Mouse (Mus musculus): ENCODE measurements around the gene Stxbp4.

The Stxbp4 gene

GRCm38 (mm10) chr11:90464046-90464595, 173.8 kb downstream of the Stxbp4 start:
- DNase-seq (ENCODE audit: low spot score) = no peak

- no peak for DNase-seq (ENCODE audit: low spot score)
These were observed 177.4 kb downstream of the Stxbp4 start for GRCm38 (mm10) chr11:90460458-90460857.

GRCm38 (mm10) chr11:90452134-90452533, 185.8 kb downstream of the Stxbp4 start:
- DNase-seq (ENCODE audit: low spot score) = no peak

GRCm38 (mm10) chr11:90451506-90451905, 186.4 kb downstream of the Stxbp4 start:
- no peak for DNase-seq (ENCODE audit: low spot score)

GRCm38 (mm10) chr11:90442462-90442861, 195.4 kb downstream of the Stxbp4 start:
- no peak for DNase-seq (ENCODE audit: low spot score)

GRCm38 (mm10) chr11:90440851-90441250, 197.0 kb downstream of the Stxbp4 start:
- no peak for DNase-seq (ENCODE audit: low spot score)

- DNase-seq (ENCODE audit: low spot score) = no peak
These were observed 199.1 kb downstream of the Stxbp4 start for GRCm38 (mm10) chr11:90438768-90439167.
